Mouse (Mus musculus): ENCODE data around the gene Med13l.

The Med13l gene

GRCm38 (mm10) chr5:118811690-118812089 is 251.2 kb downstream of the Med13l start:
- DNase-seq, result no peak

- DNase-seq, result no peak
Observed at GRCm38 (mm10) chr5:118812421-118812820, 251.9 kb downstream of the Med13l start.

- DNase-seq, result no peak
Observed at GRCm38 (mm10) chr5:118812947-118813401, 252.5 kb downstream of the Med13l start.

GRCm38 (mm10) chr5:118814052-118814451 is 253.6 kb downstream of the Med13l start:
- no peak for DNase-seq
